Mouse (Mus musculus) ES-Bruce4 (cell line): ENCODE measurements around the gene Trim17. TPM values are rescaled to one million over a fixed set of nuclear protein-coding genes. Genes with fewer than 3 reads are reported as not detected.

ENCODE experiments used
- H3K27ac ChIP-seq: 2 replicates; pipeline ENCODE4 v1.5.1; 2012; ENCODE audit warnings: low read length, inconsistent platforms; ENCODE audit not compliant: insufficient read depth
- H3K27me3 ChIP-seq: 2 replicates; pipeline ENCODE4 v1.6.1; 2012; ENCODE audit warnings: mild to moderate bottlenecking, low read length, inconsistent platforms; ENCODE audit not compliant: control insufficient read depth, poor library complexity, insufficient read depth, severe bottlenecking
- H3K36me3 ChIP-seq: 2 replicates; pipeline ENCODE4 v1.6.1; 2012; ENCODE audit warnings: inconsistent platforms, mild to moderate bottlenecking, low read length, moderate library complexity; ENCODE audit not compliant: control insufficient read depth, poor library complexity, insufficient read depth, severe bottlenecking
- H3K4me1 ChIP-seq: one replicate; pipeline ENCODE4 v1.8.1; 2011; ENCODE audit warnings: low read length; ENCODE audit not compliant: control insufficient read depth, insufficient read depth
- H3K4me3 ChIP-seq: 2 replicates; pipeline ENCODE4 v1.5.1; 2011; ENCODE audit warnings: low read depth, mild to moderate bottlenecking, low read length
- H3K9ac ChIP-seq: 2 replicates; pipeline ENCODE4 v1.6.1; 2012; ENCODE audit warnings: low read depth, mild to moderate bottlenecking, inconsistent platforms; ENCODE audit not compliant: poor library complexity, severe bottlenecking
- H3K9me3 ChIP-seq: replicated peaks from 2 replicates; pipeline ENCODE4 v1.6.1; 2012; ENCODE audit warnings: mild to moderate bottlenecking, low read length, inconsistent platforms; ENCODE audit not compliant: control insufficient read depth, poor library complexity, insufficient read depth, severe bottlenecking
- CTCF ChIP-seq: IDR thresholded peaks from one replicate; pipeline ENCODE4 v1.8.1; 2011; ENCODE audit warnings: low read depth, low read length
- EP300 ChIP-seq: IDR thresholded peaks from 2 replicates; pipeline ENCODE4 v1.6.1; 2011; ENCODE audit warnings: low read depth, low read length; ENCODE audit not compliant: insufficient read depth
- POLR2A ChIP-seq: IDR thresholded peaks from one replicate; pipeline ENCODE4 v1.8.1; 2011; ENCODE audit warnings: low read length; ENCODE audit not compliant: insufficient read depth
- polyA plus RNA-seq: library from polyadenylated mRNA; stranded (reverse); fragments of >200 nt; gene quantifications from 2 replicates; pipeline ENCODE4 v1.2.4, GENCODE M21; 2011; ENCODE audit warnings: low read depth; ENCODE audit not compliant: missing spikeins, insufficient read depth, insufficient read length

The Trim17 gene
- polyA plus RNA-seq, 1 experiment = not detected

DNA sequence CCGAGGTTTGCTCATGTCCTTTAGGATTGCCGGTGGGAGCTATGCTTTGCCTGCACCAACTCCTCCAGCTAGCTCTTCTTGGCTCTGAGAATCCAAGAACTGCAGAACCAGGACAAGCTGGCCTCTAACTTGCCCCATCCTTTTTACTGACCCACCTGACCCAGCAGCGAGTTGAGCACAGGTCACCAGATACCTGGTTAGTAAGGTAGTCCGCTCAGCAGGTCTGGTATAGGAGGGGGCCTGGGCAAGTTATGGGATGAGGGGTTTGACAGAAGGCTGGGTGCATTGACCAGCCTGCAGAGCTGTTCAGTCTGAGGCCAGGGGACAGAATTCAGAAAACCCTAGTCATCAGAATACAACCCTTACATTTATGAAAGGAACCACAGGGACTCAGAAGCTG lies 25.4 kb upstream of the Trim17 start:
- H3K27ac ChIP-seq = no peak overlapping the region
- no peaks in the 10 kb centered on the region for H3K9me3 ChIP-seq
- peaks cover 2% of the 10 kb centered on the region for H3K4me1 ChIP-seq
- no peak for TF ChIP-seq POLR2A
- TF ChIP-seq EP300 = no peak
- no peak for TF ChIP-seq CTCF
- no peak overlapping the region for H3K9ac ChIP-seq
- H3K36me3 ChIP-seq = peaks cover 14% of the 10 kb centered on the region
- no peaks in the 10 kb centered on the region for H3K27me3 ChIP-seq
- H3K4me3 ChIP-seq = no peak overlapping the region

DNA sequence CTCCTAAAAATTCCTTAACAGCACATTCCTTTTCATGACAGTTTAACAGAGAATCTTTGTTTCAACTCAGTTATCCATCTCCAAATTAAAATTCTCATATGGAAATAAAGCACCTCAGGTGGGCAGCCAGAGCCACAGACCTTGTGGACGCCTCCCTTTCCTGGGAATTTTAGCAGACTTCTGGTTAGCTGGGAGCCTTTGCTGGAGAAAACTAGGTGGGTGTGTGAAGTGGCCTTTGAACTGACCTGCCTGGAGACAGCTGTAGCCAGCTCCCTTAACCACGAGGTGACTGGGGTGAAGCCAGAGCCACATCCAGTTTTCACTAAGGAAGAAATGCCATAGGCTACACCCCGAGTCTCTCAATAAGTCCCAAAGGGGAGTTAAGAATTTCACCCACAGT lies 24.8 kb upstream of the Trim17 start:
- TF ChIP-seq EP300 (no peak), CTCF (no peak), POLR2A (no peak)
- Histone ChIP-seq H3K27ac (no peak overlapping the region), H3K9ac (no peak overlapping the region), H3K27me3 (no peaks in the 10 kb centered on the region), H3K4me3 (no peak overlapping the region), H3K9me3 (no peaks in the 10 kb centered on the region), H3K4me1 (peaks cover 2% of the 10 kb centered on the region), H3K36me3 (peaks cover 20% of the 10 kb centered on the region)

GRCm38 (mm10) chr11:58930254-58930653 lies 24.2 kb upstream of the Trim17 start:
- Histone ChIP-seq H3K27me3 (no peaks in the 10 kb centered on the region), H3K36me3 (peaks cover 20% of the 10 kb centered on the region), H3K9me3 (no peaks in the 10 kb centered on the region), H3K4me3 (no peak overlapping the region), H3K9ac (no peak overlapping the region), H3K4me1 (peaks cover 2% of the 10 kb centered on the region), H3K27ac (no peak overlapping the region)
- TF ChIP-seq CTCF = no peak
- TF ChIP-seq EP300 = no peak
- no peak for TF ChIP-seq POLR2A

GRCm38 (mm10) chr11:58931576-58931975 lies 22.9 kb upstream of the Trim17 start:
- no peak overlapping the region for H3K4me3 ChIP-seq
- TF ChIP-seq CTCF (no peak), EP300 (no peak), POLR2A (no peak)
- no peaks in the 10 kb centered on the region for H3K27me3 ChIP-seq
- H3K27ac ChIP-seq = no peak overlapping the region
- peaks cover 28% of the 10 kb centered on the region for H3K36me3 ChIP-seq
- H3K4me1 ChIP-seq = peaks cover 2% of the 10 kb centered on the region
- H3K9ac ChIP-seq = no peak overlapping the region
- H3K9me3 ChIP-seq = no peaks in the 10 kb centered on the region

DNA sequence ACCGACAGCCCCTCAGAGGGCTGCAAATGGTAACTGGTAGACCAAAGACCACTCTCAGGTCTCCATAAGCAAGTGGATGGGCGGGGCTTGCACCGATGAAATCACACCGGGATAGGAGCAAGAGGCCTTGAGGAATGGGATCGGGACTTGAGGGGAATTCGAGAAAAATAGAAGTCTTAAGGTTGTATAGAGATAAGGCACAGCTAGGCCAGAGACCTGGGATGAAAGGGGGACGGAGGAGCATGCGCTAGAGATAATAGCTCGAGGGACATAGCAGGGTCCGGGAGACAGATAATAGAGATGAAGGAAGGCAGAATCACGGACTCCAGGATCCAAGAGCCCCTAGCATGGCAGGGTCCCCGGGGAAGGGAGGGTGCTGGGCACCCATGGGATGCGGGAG lies 16.6 kb upstream of the Trim17 start:
- TF ChIP-seq CTCF (no peak), EP300 (no peak), POLR2A (no peak)
- Histone ChIP-seq H3K9ac (peak overlapping the region; percentile 85), H3K9me3 (no peaks in the 10 kb centered on the region), H3K27me3 (no peaks in the 10 kb centered on the region), H3K36me3 (peaks cover 25% of the 10 kb centered on the region), H3K4me1 (no peaks in the 10 kb centered on the region), H3K27ac (no peak overlapping the region), H3K4me3 (peak overlapping the region; percentile 94)

- Histone ChIP-seq H3K9me3 (no peaks in the 10 kb centered on the region), H3K4me3 (peak within 1 kb of the TSS; percentile 94), H3K27me3 (no peaks in the 10 kb centered on the region), H3K4me1 (no peaks in the 10 kb centered on the region), H3K9ac (peak within 1 kb of the TSS; percentile 85), H3K27ac (no peak within 1 kb of the TSS), H3K36me3 (peaks cover 21% of the 10 kb centered on the region)
- TF ChIP-seq EP300 (peak; percentile 80; the same call in 1 of the 2 replicates), CTCF (no peak), POLR2A (peak; percentile 39)
These were observed 16.0 kb upstream of the Trim17 start, which contains the start of gene Rnf187 for GRCm38 (mm10) chr11:58938322-58939087. TSS of gene Rnf187 (minus strand) at chr11:58938916.
